Mouse (Mus musculus): ENCODE data around the gene Vsig8. TPM values are rescaled to one million over a fixed set of nuclear protein-coding genes. Genes with fewer than 3 reads are reported as not detected.

Gene Vsig8
- polyA plus RNA-seq, 1 experiment from 2014 or later = 0.14 TPM

- no peaks in the 10 kb centered on the region for H3K9me3 ChIP-seq (ENCODE audit: control insufficient read depth, low read length)
- no peaks in the 10 kb centered on the region for H3K36me3 ChIP-seq (ENCODE audit: control insufficient read depth, insufficient read depth)
- H3K4me3 ChIP-seq (replicated peaks; ENCODE audit: low read length) = no peak overlapping the region
- H3K27me3 ChIP-seq (replicated peaks; ENCODE audit: control insufficient read depth, insufficient read depth, low read length) = no peaks in the 10 kb centered on the region
- no peak overlapping the region for H3K27ac ChIP-seq (ENCODE audit: low read length)
- H3K4me2 ChIP-seq (ENCODE audit: low read length) = no peak overlapping the region
- 82% methylated on average over 2 of the region's 2 CpGs for WGBS
- H3K9ac ChIP-seq (replicated peaks; ENCODE audit: low read depth, low read length) = no peak overlapping the region
- no peaks in the 10 kb centered on the region for H3K4me1 ChIP-seq (replicated peaks; ENCODE audit: control insufficient read depth, insufficient read depth, low read length)
- no peak for ATAC-seq
Observed at GRCm38 (mm10) chr1:172593956-172594355, 38.2 kb downstream of the Vsig8 start.

- ATAC-seq = no peak
- H3K9me3 ChIP-seq (ENCODE audit: control insufficient read depth, low read length) = no peaks in the 10 kb centered on the region
- no peaks in the 10 kb centered on the region for H3K36me3 ChIP-seq (ENCODE audit: control insufficient read depth, insufficient read depth)
- no peak overlapping the region for H3K9ac ChIP-seq (replicated peaks; ENCODE audit: low read depth, low read length)
- no peaks in the 10 kb centered on the region for H3K27me3 ChIP-seq (replicated peaks; ENCODE audit: control insufficient read depth, insufficient read depth, low read length)
- no peak overlapping the region for H3K4me2 ChIP-seq (ENCODE audit: low read length)
- H3K27ac ChIP-seq (ENCODE audit: low read length) = no peak overlapping the region
- H3K4me3 ChIP-seq (replicated peaks; ENCODE audit: low read length) = no peak overlapping the region
- H3K4me1 ChIP-seq (replicated peaks; ENCODE audit: control insufficient read depth, insufficient read depth, low read length) = no peaks in the 10 kb centered on the region
Observed at GRCm38 (mm10) chr1:172594495-172594894, 38.8 kb downstream of the Vsig8 start.

- WGBS = 72% methylated on average over 1 of the region's 1 CpGs
Observed at GRCm38 (mm10) chr1:172602326-172602725, 46.6 kb downstream of the Vsig8 start, which contains the start of gene Fcrl6. Gene Fcrl6, minus strand, starts transcription at chr1:172602551.

GRCm38 (mm10) chr1:172611304-172611703 lies 55.6 kb downstream of the Vsig8 start:
- Histone ChIP-seq H3K4me1 (replicated peaks; ENCODE audit: control insufficient read depth, insufficient read depth, low read length) (no peaks in the 10 kb centered on the region), H3K27ac (ENCODE audit: low read length) (no peak overlapping the region), H3K27me3 (replicated peaks; ENCODE audit: control insufficient read depth, insufficient read depth, low read length) (no peaks in the 10 kb centered on the region), H3K4me2 (ENCODE audit: low read length) (no peak overlapping the region), H3K36me3 (ENCODE audit: control insufficient read depth, insufficient read depth) (no peaks in the 10 kb centered on the region), H3K9me3 (ENCODE audit: control insufficient read depth, low read length) (no peaks in the 10 kb centered on the region), H3K4me3 (replicated peaks; ENCODE audit: low read length) (no peak overlapping the region), H3K9ac (replicated peaks; ENCODE audit: low read depth, low read length) (no peak overlapping the region)
- ATAC-seq = no peak
- WGBS = 87% methylated on average over 10 of the region's 10 CpGs

More at GRCm38 (mm10) chr1:172602326-172602725, 46.6 kb downstream of the Vsig8 start, which contains the start of gene Fcrl6:
- no peak within 1 kb of the TSS for H3K9ac ChIP-seq (replicated peaks; ENCODE audit: low read depth, low read length)
- no peaks in the 10 kb centered on the region for H3K9me3 ChIP-seq (ENCODE audit: control insufficient read depth, low read length)
- no peaks in the 10 kb centered on the region for H3K27me3 ChIP-seq (replicated peaks; ENCODE audit: control insufficient read depth, insufficient read depth, low read length)
- no peaks in the 10 kb centered on the region for H3K36me3 ChIP-seq (ENCODE audit: control insufficient read depth, insufficient read depth)
- no peak within 1 kb of the TSS for H3K27ac ChIP-seq (ENCODE audit: low read length)
- ATAC-seq = no peak
- H3K4me1 ChIP-seq (replicated peaks; ENCODE audit: control insufficient read depth, insufficient read depth, low read length) = no peaks in the 10 kb centered on the region
- H3K4me3 ChIP-seq (replicated peaks; ENCODE audit: low read length) = no peak within 1 kb of the TSS
- H3K4me2 ChIP-seq (ENCODE audit: low read length) = no peak within 1 kb of the TSS

GRCm38 (mm10) chr1:172612745-172613144 lies 57.0 kb downstream of the Vsig8 start:
- Histone ChIP-seq H3K9ac (replicated peaks; ENCODE audit: low read depth, low read length) (no peak overlapping the region), H3K4me1 (replicated peaks; ENCODE audit: control insufficient read depth, insufficient read depth, low read length) (peaks cover 11% of the 10 kb centered on the region), H3K36me3 (ENCODE audit: control insufficient read depth, insufficient read depth) (no peaks in the 10 kb centered on the region), H3K9me3 (ENCODE audit: control insufficient read depth, low read length) (no peaks in the 10 kb centered on the region), H3K27me3 (replicated peaks; ENCODE audit: control insufficient read depth, insufficient read depth, low read length) (no peaks in the 10 kb centered on the region), H3K4me3 (replicated peaks; ENCODE audit: low read length) (no peak overlapping the region), H3K4me2 (ENCODE audit: low read length) (no peak overlapping the region), H3K27ac (ENCODE audit: low read length) (no peak overlapping the region)
- ATAC-seq = no peak
- WGBS = 78% methylated on average over 1 of the region's 1 CpGs

Other genes with a start within 250 kb of the Vsig8 start
- 2.6 and 4.2 TPM in 2 replicates for gene Kcnj9, start 226.6 kb upstream of the Vsig8 start, polyA plus RNA-seq (2015; fragmentation: Nextera tagmentation; extraction: Ambion mirVana)
- 2.1 and 2.2 TPM in 2 replicates for gene Kcnj10, start 214.7 kb upstream of the Vsig8 start, polyA plus RNA-seq (2015; fragmentation: Nextera tagmentation; extraction: Ambion mirVana)
- gene Pigm, start 179.4 kb upstream of the Vsig8 start, polyA plus RNA-seq (2015; fragmentation: Nextera tagmentation; extraction: Ambion mirVana) = 4.5 and 4.7 TPM in 2 replicates
- gene Slamf9, start 80.6 kb upstream of the Vsig8 start, polyA plus RNA-seq (2015; fragmentation: Nextera tagmentation; extraction: Ambion mirVana) = not detected in 2 replicates
- gene Igsf9, start 74.2 kb upstream of the Vsig8 start, polyA plus RNA-seq (2015; fragmentation: Nextera tagmentation; extraction: Ambion mirVana) = 60.9 and 89.9 TPM in 2 replicates
- gene Tagln2, start 55.9 kb upstream of the Vsig8 start, polyA plus RNA-seq (2015; fragmentation: Nextera tagmentation; extraction: Ambion mirVana) = 53.4 and 56.8 TPM in 2 replicates
- gene Cfap45, start 35.1 kb upstream of the Vsig8 start, polyA plus RNA-seq (2015; fragmentation: Nextera tagmentation; extraction: Ambion mirVana) = 1.8 and 3.0 TPM in 2 replicates
- gene Slamf8, start 34.6 kb downstream of the Vsig8 start, polyA plus RNA-seq (2015; fragmentation: Nextera tagmentation; extraction: Ambion mirVana) = not detected in 2 replicates
- not detected in 2 replicates for gene Fcrl6, start 46.6 kb downstream of the Vsig8 start, polyA plus RNA-seq (2015; fragmentation: Nextera tagmentation; extraction: Ambion mirVana)
- gene Dusp23, start 77.0 kb downstream of the Vsig8 start, polyA plus RNA-seq (2015; fragmentation: Nextera tagmentation; extraction: Ambion mirVana) = 6.2 TPM in 2 replicates
- not detected in 2 replicates for gene Crp, start 142.1 kb downstream of the Vsig8 start, polyA plus RNA-seq (2015; fragmentation: Nextera tagmentation; extraction: Ambion mirVana)